Mouse (Mus musculus): Measurements from ENCODE around the gene Gli1. TPM values are rescaled to one million over a fixed set of nuclear protein-coding genes. Genes with fewer than 3 reads are reported as not detected.

Gene Gli1
- total RNA-seq, 1 experiment, result 14.9 TPM

DNA sequence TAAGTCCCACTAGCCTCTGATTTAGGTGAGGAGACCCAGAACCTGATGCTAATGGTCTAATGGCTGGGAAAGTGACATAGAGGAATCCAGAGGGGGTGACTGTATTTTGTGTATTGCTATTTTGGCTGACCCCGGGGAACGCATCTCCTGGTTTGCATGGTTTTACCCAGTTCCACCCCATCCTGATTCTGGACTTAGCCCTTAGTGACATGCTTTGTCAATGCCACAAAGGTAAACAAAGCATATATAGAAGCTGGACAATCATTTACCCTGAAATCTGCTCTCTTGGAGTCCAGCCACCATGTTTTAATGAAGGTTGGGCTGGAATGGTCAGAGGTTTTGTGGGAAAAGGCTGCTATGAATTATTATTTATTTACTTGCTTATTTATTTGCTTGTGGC is 26.5 kb upstream of the Gli1 start:
- no peak overlapping the region for H3K4me3 ChIP-seq (ENCODE audit: insufficient read depth in 1 of 2, low read depth in 1 of 2, low read length in 2 of 2, poor library complexity in 1 of 2, severe bottlenecking in 1 of 2)
- no peaks in the 10 kb centered on the region for H3K9me3 ChIP-seq (ENCODE audit: control insufficient read depth, insufficient read depth, low read depth, low read length)
- in situ Hi-C loops (cut with MboI; ENCODE audit: low sequenced_read_pairs in 2 of 2, unreplicated experiment in 2 of 2), result no loop called here
- H3K36me3 ChIP-seq (ENCODE audit: control insufficient read depth, insufficient read depth, low read length, poor library complexity, severe bottlenecking), result no peaks in the 10 kb centered on the region
- peak overlapping the region; percentile 96; the same call in 1 of the 2 replicates for H3K27ac ChIP-seq (ENCODE audit: insufficient read depth, low read depth, low read length, poor library complexity, severe bottlenecking)
- peaks cover 15 to 22% of the 10 kb centered on the region in 2 experiments for H3K4me1 ChIP-seq (ENCODE audit: control insufficient read depth in 2 of 2, insufficient read depth in 2 of 2, low read length in 2 of 2, poor library complexity in 1 of 2)
- H3K9ac ChIP-seq (ENCODE audit: insufficient read depth, low read depth, low read length, poor library complexity, severe bottlenecking), result no peak overlapping the region; the same call in 1 of the 2 replicates
- DNase-seq (ENCODE audit: low read depth, low spot score), result no peak
- TF ChIP-seq ZNF384 (IDR thresholded peaks at IDR 0.05; ENCODE audit: low read depth, low read length), result no peak
- TF ChIP-seq MAFK (IDR thresholded peaks at IDR 0.05; ENCODE audit: insufficient read depth, low read depth, low read length), result no peak
- no peak for TF ChIP-seq ZC3H11A (IDR thresholded peaks at IDR 0.05; ENCODE audit: borderline replicate concordance, low read depth, low read length)
- no peak for TF ChIP-seq CHD2 (IDR thresholded peaks at IDR 0.05; ENCODE audit: low read depth, low read length)
- TF ChIP-seq HCFC1 (IDR thresholded peaks at IDR 0.05; ENCODE audit: borderline replicate concordance, insufficient read depth, low read length), result no peak

DNA sequence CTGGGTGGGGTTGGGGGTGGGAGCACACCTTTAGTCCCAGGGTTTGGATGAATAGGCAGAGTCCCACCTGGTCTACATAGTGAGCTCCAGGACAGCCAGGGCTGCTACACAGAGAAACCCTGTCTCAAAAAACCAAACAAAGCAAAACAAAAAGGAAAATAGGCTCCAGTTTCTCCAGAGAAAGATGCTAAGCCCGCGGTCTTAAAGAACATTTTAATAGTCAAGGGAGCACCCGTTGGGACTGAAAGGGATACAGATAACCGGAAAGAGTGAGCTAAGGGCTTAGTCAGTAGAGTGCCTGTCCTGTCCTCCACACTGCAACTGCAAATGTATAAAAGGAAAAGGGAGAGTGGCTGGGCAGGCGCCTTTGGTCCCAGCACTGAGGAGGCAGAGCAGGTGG is 25.3 kb upstream of the Gli1 start:
- H3K9me3 ChIP-seq (ENCODE audit: control insufficient read depth, insufficient read depth, low read depth, low read length), result no peaks in the 10 kb centered on the region
- no peaks in the 10 kb centered on the region for H3K36me3 ChIP-seq (ENCODE audit: control insufficient read depth, insufficient read depth, low read length, poor library complexity, severe bottlenecking)
- H3K27ac ChIP-seq (ENCODE audit: insufficient read depth, low read depth, low read length, poor library complexity, severe bottlenecking), result peak overlapping the region; percentile 97
- H3K4me3 ChIP-seq (ENCODE audit: insufficient read depth in 1 of 2, low read depth in 1 of 2, low read length in 2 of 2, poor library complexity in 1 of 2, severe bottlenecking in 1 of 2), result peak overlapping the region; percentile 2 to 10; a peak in 1 of 4 replicates
- TF ChIP-seq ZNF384 (IDR thresholded peaks at IDR 0.05; ENCODE audit: low read depth, low read length) (no peak), CHD2 (IDR thresholded peaks at IDR 0.05; ENCODE audit: low read depth, low read length) (no peak), ZC3H11A (IDR thresholded peaks at IDR 0.05; ENCODE audit: borderline replicate concordance, low read depth, low read length) (no peak), HCFC1 (IDR thresholded peaks at IDR 0.05; ENCODE audit: borderline replicate concordance, insufficient read depth, low read length) (no peak)
- peaks cover 15 to 22% of the 10 kb centered on the region in 2 experiments for H3K4me1 ChIP-seq (ENCODE audit: control insufficient read depth in 2 of 2, insufficient read depth in 2 of 2, low read length in 2 of 2, poor library complexity in 1 of 2)
- in situ Hi-C loops (cut with MboI; ENCODE audit: low sequenced_read_pairs in 2 of 2, unreplicated experiment in 2 of 2), result no loop called here
- H3K9ac ChIP-seq (ENCODE audit: insufficient read depth, low read depth, low read length, poor library complexity, severe bottlenecking), result no peak overlapping the region
- peak; percentile 30 for DNase-seq (ENCODE audit: low read depth, low spot score)

DNA sequence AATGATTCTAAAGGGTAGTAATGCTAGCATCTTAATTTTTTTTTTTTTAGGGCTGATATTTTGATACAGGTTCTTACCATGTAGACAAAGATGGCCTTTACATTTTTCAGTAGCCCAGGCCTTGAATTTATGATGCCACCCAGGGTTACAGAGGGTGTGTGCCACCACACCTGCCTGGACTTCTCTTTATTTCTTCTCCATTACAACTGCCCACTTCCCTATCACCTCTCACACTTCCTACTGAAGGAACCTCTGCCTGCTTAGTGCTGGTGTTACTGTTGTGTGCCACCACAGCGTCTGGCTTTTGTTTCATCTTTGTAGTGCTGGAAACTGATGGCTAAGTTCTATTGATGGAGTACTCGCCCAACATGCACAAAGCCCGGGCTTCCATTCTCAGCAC is 18.9 kb upstream of the Gli1 start:
- Histone ChIP-seq H3K9me3 (ENCODE audit: control insufficient read depth, insufficient read depth, low read depth, low read length) (no peaks in the 10 kb centered on the region), H3K36me3 (ENCODE audit: control insufficient read depth, insufficient read depth, low read length, poor library complexity, severe bottlenecking) (no peaks in the 10 kb centered on the region), H3K9ac (ENCODE audit: insufficient read depth, low read depth, low read length, poor library complexity, severe bottlenecking) (no peak overlapping the region), H3K4me1 (ENCODE audit: control insufficient read depth in 2 of 2, insufficient read depth in 2 of 2, low read length in 2 of 2, poor library complexity in 1 of 2) (no peaks in the 10 kb centered on the region), H3K27ac (ENCODE audit: insufficient read depth, low read depth, low read length, poor library complexity, severe bottlenecking) (no peak overlapping the region), H3K4me3 (ENCODE audit: insufficient read depth in 1 of 2, low read depth in 1 of 2, low read length in 2 of 2, poor library complexity in 1 of 2, severe bottlenecking in 1 of 2) (no peak overlapping the region)
- no peak for DNase-seq (ENCODE audit: low read depth, low spot score)
- in situ Hi-C loops (cut with MboI; ENCODE audit: low sequenced_read_pairs in 2 of 2, unreplicated experiment in 2 of 2), result no loop called here
- TF ChIP-seq CHD2 (IDR thresholded peaks at IDR 0.05; ENCODE audit: low read depth, low read length) (no peak), ZC3H11A (IDR thresholded peaks at IDR 0.05; ENCODE audit: borderline replicate concordance, low read depth, low read length) (no peak), MAFK (IDR thresholded peaks at IDR 0.05; ENCODE audit: insufficient read depth, low read depth, low read length) (no peak), HCFC1 (IDR thresholded peaks at IDR 0.05; ENCODE audit: borderline replicate concordance, insufficient read depth, low read length) (no peak), ZNF384 (IDR thresholded peaks at IDR 0.05; ENCODE audit: low read depth, low read length) (no peak)

DNA sequence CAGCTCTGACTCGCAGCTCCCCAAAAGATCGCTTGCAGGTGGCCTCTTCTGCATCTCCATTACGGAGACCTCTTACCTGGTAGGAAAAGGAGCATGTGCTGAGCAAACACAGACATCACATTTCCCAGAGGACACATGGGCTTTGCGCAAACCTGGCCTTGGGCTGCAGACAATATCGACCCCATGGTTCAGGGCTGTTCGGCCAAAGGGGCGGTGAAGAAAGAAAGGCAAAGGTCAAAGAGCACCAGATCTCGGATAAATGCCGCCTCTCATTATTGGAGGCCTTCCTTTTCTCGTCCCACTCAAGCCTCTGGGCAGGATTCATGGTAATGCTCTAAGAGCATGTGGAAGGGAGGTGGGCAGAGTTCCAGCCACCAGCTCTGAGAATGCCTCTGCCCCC is 13.6 kb upstream of the Gli1 start:
- in situ Hi-C loops (cut with MboI; ENCODE audit: low sequenced_read_pairs in 2 of 2, unreplicated experiment in 2 of 2), result no loop called here
- H3K27ac ChIP-seq (ENCODE audit: insufficient read depth, low read depth, low read length, poor library complexity, severe bottlenecking), result no peak overlapping the region
- TF ChIP-seq ZC3H11A (IDR thresholded peaks at IDR 0.05; ENCODE audit: borderline replicate concordance, low read depth, low read length), result no peak
- peaks cover 3 to 9% of the 10 kb centered on the region in 2 experiments; a peak in 2 of 4 replicates for H3K4me1 ChIP-seq (ENCODE audit: control insufficient read depth in 2 of 2, insufficient read depth in 2 of 2, low read length in 2 of 2, poor library complexity in 1 of 2)
- no peak overlapping the region for H3K9ac ChIP-seq (ENCODE audit: insufficient read depth, low read depth, low read length, poor library complexity, severe bottlenecking)
- no peak overlapping the region for H3K4me3 ChIP-seq (ENCODE audit: insufficient read depth in 1 of 2, low read depth in 1 of 2, low read length in 2 of 2, poor library complexity in 1 of 2, severe bottlenecking in 1 of 2)
- H3K9me3 ChIP-seq (ENCODE audit: control insufficient read depth, insufficient read depth, low read depth, low read length), result no peaks in the 10 kb centered on the region
- no peak for DNase-seq (ENCODE audit: low read depth, low spot score)
- H3K36me3 ChIP-seq (ENCODE audit: control insufficient read depth, insufficient read depth, low read length, poor library complexity, severe bottlenecking), result no peaks in the 10 kb centered on the region
